Mouse (Mus musculus) liver, postnatal 0 days (tissue): ENCODE measurements around the gene Ltbp1. TPM values are rescaled to one million over a fixed set of nuclear protein-coding genes. Genes with fewer than 3 reads are reported as not detected.

Experiments used
- ATAC-seq: fragments of 200-750 bp; cut with Nextera tagmentation; 2 replicates; pipeline ENCODE4 v1.8.0; 2017; ENCODE audit warnings: mild to moderate bottlenecking, moderate library complexity
- DNase-seq: peaks from one replicate; pipeline ENCODE4 v3.0.0-alpha.2; 2016
- H3K27ac ChIP-seq: fragments of 300-500 bp; sonication (generic); 2 replicates; pipeline ENCODE4 v1.5.1; 2014; ENCODE audit warnings: antibody characterized with exemption, moderate library complexity, mild to moderate bottlenecking, low read depth
- H3K27me3 ChIP-seq: fragments of 300-500 bp; sonication (generic); 2 replicates; pipeline ENCODE4 v1.6.1; 2014; ENCODE audit warnings: low read length, control low read depth, mixed read lengths; ENCODE audit not compliant: insufficient read depth
- H3K36me3 ChIP-seq: fragments of 300-500 bp; sonication (generic); replicated peaks from 2 replicates; pipeline ENCODE4 v1.6.1; 2014; ENCODE audit warnings: mild to moderate bottlenecking, control low read depth, low read length, moderate library complexity, mixed read lengths; ENCODE audit not compliant: insufficient read depth
- H3K4me1 ChIP-seq: fragments of 300-500 bp; sonication (generic); 2 replicates; pipeline ENCODE4 v1.6.1; 2014; ENCODE audit warnings: antibody characterized with exemption, mild to moderate bottlenecking, control low read depth; ENCODE audit not compliant: insufficient read depth
- H3K4me2 ChIP-seq: fragments of 300-500 bp; sonication (generic); 2 replicates; pipeline ENCODE4 v1.6.1; 2014; ENCODE audit warnings: low read depth, mild to moderate bottlenecking, low read length, moderate library complexity, mixed read lengths
- H3K4me3 ChIP-seq: fragments of 300-500 bp; sonication (generic); 2 replicates; pipeline ENCODE4 v1.5.1; 2014; ENCODE audit warnings: low read depth, low read length
- H3K9ac ChIP-seq: fragments of 300-500 bp; sonication (generic); replicated peaks from 2 replicates; pipeline ENCODE4 v1.6.1; 2014; ENCODE audit warnings: mild to moderate bottlenecking, moderate library complexity
- H3K9me3 ChIP-seq: fragments of 300-500 bp; sonication (generic); 2 replicates; pipeline ENCODE4 v1.6.1; 2016; ENCODE audit warnings: mild to moderate bottlenecking, control low read depth, low read length, mixed read lengths
- CTCF ChIP-seq: sonication (generic); IDR thresholded peaks from 2 replicates; pipeline ENCODE4 v1.5.1; 2016; ENCODE audit warnings: antibody characterized with exemption, low read depth
- EP300 ChIP-seq: IDR thresholded peaks from 2 replicates; pipeline ENCODE4 v1.6.1; 2016; ENCODE audit warnings: antibody characterized with exemption, low read depth, mild to moderate bottlenecking
- WGBS: fragments of 180-500 bp; shearing (Covaris S2); extraction: QIAGEN DNeasy Blood & Tissue Kit; methylation state at CpG from one replicate; pipeline ENCODE4 v1.1.7; 2014; ENCODE audit not compliant: insufficient replicate concordance; 5-methylcytosine and 5-hydroxymethylcytosine counted together
- polyA plus RNA-seq: library from polyadenylated mRNA; unstranded; fragments of >200 nt; fragmentation: Nextera tagmentation; extraction: Ambion mirVana; gene quantifications from 2 replicates; pipeline ENCODE4 v1.2.1, GENCODE M21; 2015

The Ltbp1 gene
- polyA plus RNA-seq, 1 experiment from 2014 or later = 2.8 TPM

- Histone ChIP-seq H3K36me3 (no peaks in the 10 kb centered on the region), H3K27ac (no peak overlapping the region), H3K27me3 (no peaks in the 10 kb centered on the region), H3K4me2 (no peak overlapping the region), H3K9me3 (no peaks in the 10 kb centered on the region), H3K4me1 (no peaks in the 10 kb centered on the region), H3K9ac (no peak overlapping the region), H3K4me3 (no peak overlapping the region)
- ATAC-seq (no peak), DNase-seq (no peak)
- TF ChIP-seq EP300 (no peak), CTCF (no peak)
- WGBS = 68% methylated on average over 2 of the region's 2 CpGs
These were observed 374.8 kb downstream of the Ltbp1 start for GRCm38 (mm10) chr17:75380167-75380566.

- no peaks in the 10 kb centered on the region for H3K36me3 ChIP-seq
- DNase-seq = no peak
- no peaks in the 10 kb centered on the region for H3K27me3 ChIP-seq
- H3K9me3 ChIP-seq = no peaks in the 10 kb centered on the region
- no peak for ATAC-seq
- no peak overlapping the region for H3K4me2 ChIP-seq
- no peak overlapping the region for H3K9ac ChIP-seq
- H3K4me1 ChIP-seq = no peaks in the 10 kb centered on the region
- no peak overlapping the region for H3K27ac ChIP-seq
- 82% methylated on average over 4 of the region's 4 CpGs for WGBS
- TF ChIP-seq EP300 (no peak), CTCF (no peak)
- no peak overlapping the region for H3K4me3 ChIP-seq
These were observed 383.0 kb downstream of the Ltbp1 start for GRCm38 (mm10) chr17:75388402-75388801.

GRCm38 (mm10) chr17:75390142-75390541 is 384.8 kb downstream of the Ltbp1 start:
- no peak for ATAC-seq
- no peaks in the 10 kb centered on the region for H3K27me3 ChIP-seq
- no peaks in the 10 kb centered on the region for H3K4me1 ChIP-seq
- H3K36me3 ChIP-seq = no peaks in the 10 kb centered on the region
- no peak overlapping the region for H3K9ac ChIP-seq
- WGBS = 80% methylated on average over 10 of the region's 10 CpGs
- no peak for DNase-seq
- no peak overlapping the region for H3K27ac ChIP-seq
- H3K4me3 ChIP-seq = no peak overlapping the region
- TF ChIP-seq CTCF (no peak), EP300 (no peak)
- no peak overlapping the region for H3K4me2 ChIP-seq
- H3K9me3 ChIP-seq = no peaks in the 10 kb centered on the region

GRCm38 (mm10) chr17:75391429-75392192 is 386.2 kb downstream of the Ltbp1 start:
- Histone ChIP-seq H3K4me2 (no peak overlapping the region), H3K27ac (no peak overlapping the region), H3K4me3 (no peak overlapping the region), H3K9me3 (no peaks in the 10 kb centered on the region), H3K36me3 (no peaks in the 10 kb centered on the region), H3K9ac (no peak overlapping the region), H3K4me1 (no peaks in the 10 kb centered on the region), H3K27me3 (no peaks in the 10 kb centered on the region)
- WGBS = 66% methylated on average over 6 of the region's 6 CpGs
- no peak for TF ChIP-seq CTCF
- no peak for TF ChIP-seq EP300
- DNase-seq (no peak), ATAC-seq (no peak)

- ATAC-seq = no peak
- 57% methylated on average over 4 of the region's 4 CpGs for WGBS
- TF ChIP-seq CTCF = peak; percentile 53
- no peak for TF ChIP-seq EP300
These were observed 401.0 kb downstream of the Ltbp1 start for GRCm38 (mm10) chr17:75406405-75406804.

GRCm38 (mm10) chr17:75416861-75417260 is 411.5 kb downstream of the Ltbp1 start:
- no peak overlapping the region for H3K27ac ChIP-seq
- TF ChIP-seq CTCF (no peak), EP300 (no peak)
- H3K4me1 ChIP-seq = no peaks in the 10 kb centered on the region
- no peaks in the 10 kb centered on the region for H3K9me3 ChIP-seq
- no peak overlapping the region for H3K4me3 ChIP-seq
- no peak overlapping the region for H3K4me2 ChIP-seq
- H3K27me3 ChIP-seq = no peaks in the 10 kb centered on the region
- no peaks in the 10 kb centered on the region for H3K36me3 ChIP-seq
- ATAC-seq (no peak), DNase-seq (no peak)
- H3K9ac ChIP-seq = no peak overlapping the region
- 68% methylated on average over 3 of the region's 3 CpGs for WGBS

More at GRCm38 (mm10) chr17:75406405-75406804, 401.0 kb downstream of the Ltbp1 start:
- Histone ChIP-seq H3K4me3 (no peak overlapping the region), H3K9me3 (no peaks in the 10 kb centered on the region), H3K9ac (no peak overlapping the region), H3K4me2 (no peak overlapping the region), H3K4me1 (no peaks in the 10 kb centered on the region), H3K27ac (no peak overlapping the region), H3K27me3 (no peaks in the 10 kb centered on the region), H3K36me3 (no peaks in the 10 kb centered on the region)
- no peak for DNase-seq
